Mouse (Mus musculus): ENCODE data around the gene Tab1. TPM values are rescaled to one million over a fixed set of nuclear protein-coding genes. Genes with fewer than 3 reads are reported as not detected.
A peak's percentile ranks its signal among the peaks of the same experiment; 100 is the strongest.

Tab1 gene
- polyA plus RNA-seq, 1 experiment from 2014 or later: 34.2 TPM

GRCm38 (mm10) chr15:80163274-80163673 lies 30.3 kb downstream of the Tab1 start:
- 85% methylated on average over 11 of the region's 11 CpGs for WGBS
- Histone ChIP-seq H3K4me3 (no peak overlapping the region), H3K4me1 (peaks cover 38% of the 10 kb centered on the region), H3K27ac (no peak overlapping the region), H3K27me3 (ENCODE audit: insufficient read depth, poor library complexity, severe bottlenecking) (no peaks in the 10 kb centered on the region), H3K9me3 (no peaks in the 10 kb centered on the region), H3K36me3 (peaks cover 53% of the 10 kb centered on the region)
- DNase-seq (ENCODE audit: low spot score): no peak

GRCm38 (mm10) chr15:80163716-80164115 lies 30.8 kb downstream of the Tab1 start:
- Histone ChIP-seq H3K27me3 (ENCODE audit: insufficient read depth, poor library complexity, severe bottlenecking) (no peaks in the 10 kb centered on the region), H3K27ac (no peak overlapping the region), H3K4me1 (peaks cover 34% of the 10 kb centered on the region), H3K9me3 (no peaks in the 10 kb centered on the region), H3K4me3 (no peak overlapping the region), H3K36me3 (peaks cover 48% of the 10 kb centered on the region)
- WGBS: 94% methylated on average over 4 of the region's 4 CpGs
- no peak for DNase-seq (ENCODE audit: low spot score)

GRCm38 (mm10) chr15:80165396-80165795 lies 32.5 kb downstream of the Tab1 start:
- 60% methylated on average over 5 of the region's 5 CpGs for WGBS
- peaks cover 22% of the 10 kb centered on the region for H3K4me1 ChIP-seq
- no peak for DNase-seq (ENCODE audit: low spot score)

GRCm38 (mm10) chr15:80169484-80169883 lies 36.6 kb downstream of the Tab1 start:
- Histone ChIP-seq H3K27ac (no peak overlapping the region), H3K27me3 (ENCODE audit: insufficient read depth, poor library complexity, severe bottlenecking) (peaks cover 30% of the 10 kb centered on the region), H3K4me1 (peaks cover 37% of the 10 kb centered on the region), H3K4me3 (no peak overlapping the region), H3K9me3 (no peaks in the 10 kb centered on the region), H3K36me3 (no peaks in the 10 kb centered on the region)
- DNase-seq (ENCODE audit: low spot score): no peak
- WGBS: 94% methylated on average over 1 of the region's 1 CpGs

More at GRCm38 (mm10) chr15:80165396-80165795, 32.5 kb downstream of the Tab1 start:
- H3K9me3 ChIP-seq: no peaks in the 10 kb centered on the region
- peaks cover 8% of the 10 kb centered on the region; the same call in 1 of the 2 replicates for H3K27me3 ChIP-seq (ENCODE audit: insufficient read depth, poor library complexity, severe bottlenecking)
- no peak overlapping the region for H3K27ac ChIP-seq
- peaks cover 31% of the 10 kb centered on the region for H3K36me3 ChIP-seq
- no peak overlapping the region for H3K4me3 ChIP-seq

GRCm38 (mm10) chr15:80170357-80170756 lies 37.4 kb downstream of the Tab1 start:
- H3K9me3 ChIP-seq: no peaks in the 10 kb centered on the region
- no peak for DNase-seq (ENCODE audit: low spot score)
- peaks cover 41% of the 10 kb centered on the region for H3K4me1 ChIP-seq
- H3K4me3 ChIP-seq: no peak overlapping the region
- 20% methylated on average over 4 of the region's 4 CpGs for WGBS
- H3K27me3 ChIP-seq (ENCODE audit: insufficient read depth, poor library complexity, severe bottlenecking): peaks cover 38% of the 10 kb centered on the region
- H3K36me3 ChIP-seq: no peaks in the 10 kb centered on the region
- H3K27ac ChIP-seq: peak overlapping the region; percentile 65; the same call in 1 of the 2 replicates

- Histone ChIP-seq H3K27me3 (ENCODE audit: insufficient read depth, poor library complexity, severe bottlenecking) (peaks cover 45% of the 10 kb centered on the region), H3K9me3 (no peaks in the 10 kb centered on the region), H3K4me1 (peaks cover 41% of the 10 kb centered on the region), H3K27ac (peak overlapping the region; percentile 31; the same call in 1 of the 2 replicates), H3K36me3 (no peaks in the 10 kb centered on the region), H3K4me3 (peak overlapping the region; percentile 20; the same call in 1 of the 2 replicates)
- DNase-seq (ENCODE audit: low spot score): no peak
- WGBS: 5% methylated on average over 8 of the region's 8 CpGs
Observed at GRCm38 (mm10) chr15:80171286-80171685, 38.4 kb downstream of the Tab1 start.

- peak overlapping the region; percentile 31; the same call in 1 of the 2 replicates for H3K27ac ChIP-seq
- H3K4me3 ChIP-seq: peak overlapping the region; percentile 20; the same call in 1 of the 2 replicates
- peaks cover 45% of the 10 kb centered on the region for H3K27me3 ChIP-seq (ENCODE audit: insufficient read depth, poor library complexity, severe bottlenecking)
- 12% methylated on average over 6 of the region's 6 CpGs for WGBS
- H3K9me3 ChIP-seq: no peaks in the 10 kb centered on the region
- H3K4me1 ChIP-seq: peaks cover 43% of the 10 kb centered on the region
- no peaks in the 10 kb centered on the region for H3K36me3 ChIP-seq
- DNase-seq (ENCODE audit: low spot score): no peak
Observed at GRCm38 (mm10) chr15:80171791-80172190, 38.9 kb downstream of the Tab1 start.

GRCm38 (mm10) chr15:80173001-80173771 lies 40.3 kb downstream of the Tab1 start, which contains the start of gene Mgat3:
Mgat3 (plus strand) TSS chr15:80173721.
- H3K9me3 ChIP-seq: no peaks in the 10 kb centered on the region
- peaks cover 45% of the 10 kb centered on the region for H3K27me3 ChIP-seq (ENCODE audit: insufficient read depth, poor library complexity, severe bottlenecking)
- peaks cover 46% of the 10 kb centered on the region for H3K4me1 ChIP-seq
- peak within 1 kb of the TSS; percentile 94 for H3K4me3 ChIP-seq
- WGBS: 4% methylated on average over 80 of the region's 85 CpGs
- DNase-seq (ENCODE audit: low spot score): no peak
- H3K27ac ChIP-seq: peak within 1 kb of the TSS; percentile 92
- no peaks in the 10 kb centered on the region for H3K36me3 ChIP-seq

- peak overlapping the region; percentile 92 for H3K27ac ChIP-seq
- H3K9me3 ChIP-seq: no peaks in the 10 kb centered on the region
- no peak for DNase-seq (ENCODE audit: low spot score)
- H3K4me3 ChIP-seq: peak overlapping the region; percentile 94
- under 1% methylated on average over 53 of the region's 60 CpGs for WGBS
- no peaks in the 10 kb centered on the region for H3K36me3 ChIP-seq
- H3K27me3 ChIP-seq (ENCODE audit: insufficient read depth, poor library complexity, severe bottlenecking): peaks cover 45% of the 10 kb centered on the region
- peaks cover 46% of the 10 kb centered on the region for H3K4me1 ChIP-seq
Observed at GRCm38 (mm10) chr15:80173781-80174597, 41.1 kb downstream of the Tab1 start.

- peaks cover 45% of the 10 kb centered on the region for H3K27me3 ChIP-seq (ENCODE audit: insufficient read depth, poor library complexity, severe bottlenecking)
- H3K4me1 ChIP-seq: peaks cover 46% of the 10 kb centered on the region
- 6% methylated on average over 5 of the region's 5 CpGs for WGBS
Observed at GRCm38 (mm10) chr15:80174598-80174875, 41.6 kb downstream of the Tab1 start.

GRCm38 (mm10) chr15:80175316-80175715 lies 42.4 kb downstream of the Tab1 start:
- DNase-seq (ENCODE audit: low spot score): no peak
- H3K27me3 ChIP-seq (ENCODE audit: insufficient read depth, poor library complexity, severe bottlenecking): peaks cover 37% of the 10 kb centered on the region
- H3K36me3 ChIP-seq: no peaks in the 10 kb centered on the region
- no peak overlapping the region for H3K27ac ChIP-seq
- WGBS: 73% methylated on average over 9 of the region's 9 CpGs
- H3K9me3 ChIP-seq: no peaks in the 10 kb centered on the region
- H3K4me3 ChIP-seq: no peak overlapping the region
- H3K4me1 ChIP-seq: peaks cover 42% of the 10 kb centered on the region

More at GRCm38 (mm10) chr15:80174598-80174875, 41.6 kb downstream of the Tab1 start:
- no peaks in the 10 kb centered on the region for H3K9me3 ChIP-seq
- peak overlapping the region; percentile 94 for H3K4me3 ChIP-seq
- H3K27ac ChIP-seq: peak overlapping the region; percentile 92
- DNase-seq (ENCODE audit: low spot score): no peak
- H3K36me3 ChIP-seq: no peaks in the 10 kb centered on the region

GRCm38 (mm10) chr15:80175756-80176155 lies 42.8 kb downstream of the Tab1 start:
- 78% methylated on average over 6 of the region's 6 CpGs for WGBS
- DNase-seq (ENCODE audit: low spot score): no peak
- peaks cover 34% of the 10 kb centered on the region for H3K27me3 ChIP-seq (ENCODE audit: insufficient read depth, poor library complexity, severe bottlenecking)

GRCm38 (mm10) chr15:80181561-80181960 lies 48.6 kb downstream of the Tab1 start:
- Histone ChIP-seq H3K27ac (no peak overlapping the region), H3K4me1 (peaks cover 5% of the 10 kb centered on the region), H3K27me3 (ENCODE audit: insufficient read depth, poor library complexity, severe bottlenecking) (no peaks in the 10 kb centered on the region; the same call in 1 of the 2 replicates), H3K4me3 (no peak overlapping the region), H3K9me3 (no peaks in the 10 kb centered on the region), H3K36me3 (no peaks in the 10 kb centered on the region)
- no peak for DNase-seq (ENCODE audit: low spot score)
- WGBS: 83% methylated on average over 7 of the region's 7 CpGs

More at GRCm38 (mm10) chr15:80175756-80176155, 42.8 kb downstream of the Tab1 start:
- Histone ChIP-seq H3K4me3 (no peak overlapping the region), H3K4me1 (peaks cover 38% of the 10 kb centered on the region), H3K27ac (no peak overlapping the region), H3K9me3 (no peaks in the 10 kb centered on the region), H3K36me3 (no peaks in the 10 kb centered on the region)
